Mouse (Mus musculus): ENCODE results near the gene Zfp933. TPM values are rescaled to one million over a fixed set of nuclear protein-coding genes. Genes with fewer than 3 reads are reported as not detected.
A peak's percentile ranks its signal among the peaks of the same experiment; 100 is the strongest.
"Not testable (repeated sequence)": the region's sequence is repeated elsewhere in the genome, so short reads cannot be mapped to it uniquely, and the experiment has no call there.

Gene Zfp933
- polyA plus RNA-seq, 1 experiment from 2014 or later = 4.4 TPM

GRCm38 (mm10) chr4:147814592-147815167 lies 33.5 kb downstream of the Zfp933 start:
- no peaks in the 10 kb centered on the region for H3K36me3 ChIP-seq (ENCODE audit: control insufficient read depth, insufficient read depth, low read length)
- TF ChIP-seq CTCF (IDR thresholded peaks at IDR 0.05; ENCODE audit: low read depth) (peak; percentile 62), EP300 (optimal IDR thresholded peaks at IDR 0.05) (no peak)
- ATAC-seq (ENCODE audit: low FRiP score, low TSS enrichment) (no peak), DNase-seq (ENCODE audit: low spot score) (no peak)
- H3K4me1 ChIP-seq (replicated peaks; ENCODE audit: control insufficient read depth, insufficient read depth) = no peaks in the 10 kb centered on the region
- H3K9me3 ChIP-seq (ENCODE audit: control insufficient read depth, low read length) = no peaks in the 10 kb centered on the region
- no peak overlapping the region for H3K9ac ChIP-seq (ENCODE audit: low read length)
- no peak overlapping the region for H3K4me3 ChIP-seq (ENCODE audit: low read depth, low read length)
- H3K27me3 ChIP-seq (ENCODE audit: control insufficient read depth, insufficient read depth, low read length) = no peaks in the 10 kb centered on the region
- 78% methylated on average over 2 of the region's 2 CpGs for WGBS
- no peak overlapping the region for H3K4me2 ChIP-seq (replicated peaks; ENCODE audit: low read depth)
- H3K27ac ChIP-seq (replicated peaks) = no peak overlapping the region

- TF ChIP-seq CTCF (IDR thresholded peaks at IDR 0.05; ENCODE audit: low read depth) = no peak
- Histone ChIP-seq H3K27ac (replicated peaks) (no peak overlapping the region), H3K27me3 (ENCODE audit: control insufficient read depth, insufficient read depth, low read length) (no peaks in the 10 kb centered on the region), H3K36me3 (ENCODE audit: control insufficient read depth, insufficient read depth, low read length) (no peaks in the 10 kb centered on the region), H3K9ac (ENCODE audit: low read length) (no peak overlapping the region), H3K9me3 (ENCODE audit: control insufficient read depth, low read length) (no peaks in the 10 kb centered on the region), H3K4me2 (replicated peaks; ENCODE audit: low read depth) (no peak overlapping the region), H3K4me1 (replicated peaks; ENCODE audit: control insufficient read depth, insufficient read depth) (no peaks in the 10 kb centered on the region), H3K4me3 (ENCODE audit: low read depth, low read length) (no peak overlapping the region)
- 34% methylated on average over 5 of the region's 5 CpGs for WGBS
- no peak for ATAC-seq (ENCODE audit: low FRiP score, low TSS enrichment)
- DNase-seq (ENCODE audit: low spot score) = no peak
Measured at GRCm38 (mm10) chr4:147813249-147813765, 34.9 kb downstream of the Zfp933 start.

GRCm38 (mm10) chr4:147809966-147810304 lies 38.2 kb downstream of the Zfp933 start:
- not testable (repeated sequence) for DNase-seq (ENCODE audit: low spot score); H3K9ac ChIP-seq (ENCODE audit: low read length); H3K9me3 ChIP-seq (ENCODE audit: control insufficient read depth, low read length); H3K4me1 ChIP-seq (replicated peaks; ENCODE audit: control insufficient read depth, insufficient read depth); H3K27ac ChIP-seq (replicated peaks); H3K36me3 ChIP-seq (ENCODE audit: control insufficient read depth, insufficient read depth, low read length); H3K27me3 ChIP-seq (ENCODE audit: control insufficient read depth, insufficient read depth, low read length); ATAC-seq (ENCODE audit: low FRiP score, low TSS enrichment)
- Histone ChIP-seq H3K4me3 (ENCODE audit: low read depth, low read length) (peak overlapping the region; percentile 47), H3K4me2 (replicated peaks; ENCODE audit: low read depth) (peak overlapping the region; percentile 68)
- WGBS = 45% methylated on average over 2 of the region's 2 CpGs

GRCm38 (mm10) chr4:147809292-147809965 lies 38.7 kb downstream of the Zfp933 start, which contains the start of gene Zfp984:
Gene Zfp984, minus strand, starts transcription at chr4:147809788.
- H3K4me3 ChIP-seq (ENCODE audit: low read depth, low read length) = peak within 1 kb of the TSS; percentile 47
- peak within 1 kb of the TSS; percentile 56 for H3K9ac ChIP-seq (ENCODE audit: low read length)
- H3K27ac ChIP-seq (replicated peaks) = peak within 1 kb of the TSS; percentile 61
- H3K9me3 ChIP-seq (ENCODE audit: control insufficient read depth, low read length); H3K36me3 ChIP-seq (ENCODE audit: control insufficient read depth, insufficient read depth, low read length); H3K27me3 ChIP-seq (ENCODE audit: control insufficient read depth, insufficient read depth, low read length); H3K4me1 ChIP-seq (replicated peaks; ENCODE audit: control insufficient read depth, insufficient read depth): not testable (repeated sequence)
- H3K4me2 ChIP-seq (replicated peaks; ENCODE audit: low read depth) = peak within 1 kb of the TSS; percentile 68
- ATAC-seq (ENCODE audit: low FRiP score, low TSS enrichment) (peak; percentile 59; the same call in 1 of the 2 replicates), DNase-seq (ENCODE audit: low spot score) (peak; percentile 73)
- 12% methylated on average over 15 of the region's 15 CpGs for WGBS

- DNase-seq (ENCODE audit: low spot score); H3K4me3 ChIP-seq (ENCODE audit: low read depth, low read length); H3K27ac ChIP-seq (replicated peaks); H3K27me3 ChIP-seq (ENCODE audit: control insufficient read depth, insufficient read depth, low read length); H3K36me3 ChIP-seq (ENCODE audit: control insufficient read depth, insufficient read depth, low read length); H3K4me2 ChIP-seq (replicated peaks; ENCODE audit: low read depth); H3K9me3 ChIP-seq (ENCODE audit: control insufficient read depth, low read length); H3K9ac ChIP-seq (ENCODE audit: low read length); ATAC-seq (ENCODE audit: low FRiP score, low TSS enrichment); H3K4me1 ChIP-seq (replicated peaks; ENCODE audit: control insufficient read depth, insufficient read depth): not testable (repeated sequence)
- 69% methylated on average over 4 of the region's 4 CpGs for WGBS
Measured at GRCm38 (mm10) chr4:147808483-147808882, 39.7 kb downstream of the Zfp933 start.

- 95% methylated on average over 1 of the region's 1 CpGs for WGBS
- not testable (repeated sequence) for H3K4me1 ChIP-seq (replicated peaks; ENCODE audit: control insufficient read depth, insufficient read depth); H3K4me2 ChIP-seq (replicated peaks; ENCODE audit: low read depth); H3K27ac ChIP-seq (replicated peaks); H3K4me3 ChIP-seq (ENCODE audit: low read depth, low read length); H3K36me3 ChIP-seq (ENCODE audit: control insufficient read depth, insufficient read depth, low read length); H3K9ac ChIP-seq (ENCODE audit: low read length); ATAC-seq (ENCODE audit: low FRiP score, low TSS enrichment); H3K27me3 ChIP-seq (ENCODE audit: control insufficient read depth, insufficient read depth, low read length); H3K9me3 ChIP-seq (ENCODE audit: control insufficient read depth, low read length); DNase-seq (ENCODE audit: low spot score)
Measured at GRCm38 (mm10) chr4:147795308-147795707, 52.9 kb downstream of the Zfp933 start.

GRCm38 (mm10) chr4:147794026-147794665 lies 54.0 kb downstream of the Zfp933 start:
- not testable (repeated sequence) for H3K9ac ChIP-seq (ENCODE audit: low read length); H3K4me2 ChIP-seq (replicated peaks; ENCODE audit: low read depth); H3K4me1 ChIP-seq (replicated peaks; ENCODE audit: control insufficient read depth, insufficient read depth); ATAC-seq (ENCODE audit: low FRiP score, low TSS enrichment); DNase-seq (ENCODE audit: low spot score); H3K27ac ChIP-seq (replicated peaks); H3K4me3 ChIP-seq (ENCODE audit: low read depth, low read length); H3K9me3 ChIP-seq (ENCODE audit: control insufficient read depth, low read length); H3K36me3 ChIP-seq (ENCODE audit: control insufficient read depth, insufficient read depth, low read length); H3K27me3 ChIP-seq (ENCODE audit: control insufficient read depth, insufficient read depth, low read length)
- WGBS = 88% methylated on average over 1 of the region's 3 CpGs

- not testable (repeated sequence) for H3K9ac ChIP-seq (ENCODE audit: low read length); H3K4me3 ChIP-seq (ENCODE audit: low read depth, low read length); H3K27me3 ChIP-seq (ENCODE audit: control insufficient read depth, insufficient read depth, low read length); H3K9me3 ChIP-seq (ENCODE audit: control insufficient read depth, low read length); H3K4me1 ChIP-seq (replicated peaks; ENCODE audit: control insufficient read depth, insufficient read depth); DNase-seq (ENCODE audit: low spot score); H3K36me3 ChIP-seq (ENCODE audit: control insufficient read depth, insufficient read depth, low read length); H3K4me2 ChIP-seq (replicated peaks; ENCODE audit: low read depth); H3K27ac ChIP-seq (replicated peaks)
- ATAC-seq (ENCODE audit: low FRiP score, low TSS enrichment) = peak; percentile 45; the same call in 1 of the 2 replicates
- 65% methylated on average over 2 of the region's 2 CpGs for WGBS
Measured at GRCm38 (mm10) chr4:147793390-147793916, 54.7 kb downstream of the Zfp933 start.

Data from stomach, postnatal 0 days (tissue).